Mouse (Mus musculus) kidney, adult 11 months (tissue): ENCODE data around the gene Tbc1d10c.
"Not testable (repeated sequence)": the region's sequence is repeated elsewhere in the genome, so short reads cannot be mapped to it uniquely, and the experiment has no call there.

Experiments
- DNase-seq: peaks from one replicate; pipeline ENCODE4 v3.0.0; 2022

Tbc1d10c gene

DNA sequence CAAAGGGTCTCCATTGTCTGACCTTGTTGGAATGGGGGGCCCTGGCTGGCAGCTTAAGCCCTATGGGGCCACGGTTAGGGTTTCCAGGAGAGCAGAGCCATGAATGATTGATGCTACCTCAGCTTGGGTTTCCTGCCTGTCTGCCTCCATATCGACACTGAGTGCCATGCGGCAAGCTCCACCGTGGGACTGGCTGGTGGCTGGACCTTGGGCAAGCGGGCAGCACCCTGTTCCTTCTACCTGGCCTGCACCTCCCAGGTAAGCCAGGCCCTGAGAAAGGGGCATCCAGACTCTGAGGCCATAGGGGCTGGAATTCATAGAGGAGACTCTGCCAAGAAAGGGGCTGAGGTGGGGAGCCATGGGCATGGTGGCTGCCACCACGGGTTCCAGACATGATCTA lies 50.9 kb downstream of the Tbc1d10c start:
- DNase-seq = no peak

DNA sequence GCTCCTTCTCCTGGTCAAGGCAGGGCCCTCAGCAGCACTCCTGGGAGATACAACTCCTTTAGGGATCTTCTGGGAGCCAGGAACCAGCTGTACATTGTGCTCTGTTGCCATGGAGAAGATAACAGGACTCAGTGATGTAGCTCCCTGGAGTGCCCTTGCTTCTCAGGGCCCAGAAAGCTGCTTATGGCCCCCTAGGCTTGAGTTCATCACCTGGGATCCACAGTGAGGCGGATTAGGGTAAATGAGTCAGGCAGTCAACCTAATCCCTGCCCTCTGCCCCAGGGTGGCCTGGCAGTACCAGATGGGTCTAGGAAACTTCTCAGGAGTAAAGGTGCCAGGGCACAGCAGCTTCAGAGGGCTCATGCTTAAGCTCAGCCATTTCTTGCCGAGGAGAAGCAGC lies 51.6 kb downstream of the Tbc1d10c start, which contains the start of gene Gpr152:
Gpr152 (plus strand) TSS at position 342 of the 400 bp plus-strand sequence.
- no peak for DNase-seq

DNA sequence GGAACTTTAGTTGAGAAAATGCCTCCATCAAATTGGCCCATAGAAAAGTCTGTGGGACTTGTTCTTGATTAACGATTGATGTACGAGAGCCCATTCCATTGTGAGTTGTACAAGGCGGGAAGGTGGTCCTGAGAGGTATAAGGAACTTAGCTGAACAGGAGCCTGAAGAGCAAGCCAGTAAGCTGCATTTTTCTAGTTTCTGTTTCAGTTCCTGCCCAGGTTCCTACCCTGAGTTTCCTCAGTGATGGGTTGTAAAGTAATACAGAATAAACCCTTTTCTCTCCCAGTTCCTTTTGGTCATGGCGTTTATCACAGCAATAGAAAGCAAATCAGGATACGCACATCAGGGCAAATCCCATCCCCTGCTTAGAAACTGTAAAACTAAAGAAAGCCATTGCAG lies 53.2 kb downstream of the Tbc1d10c start:
- DNase-seq = no peak

GRCm38 (mm10) chr19:4136463-4136862 lies 54.6 kb downstream of the Tbc1d10c start:
- DNase-seq = no peak

DNA sequence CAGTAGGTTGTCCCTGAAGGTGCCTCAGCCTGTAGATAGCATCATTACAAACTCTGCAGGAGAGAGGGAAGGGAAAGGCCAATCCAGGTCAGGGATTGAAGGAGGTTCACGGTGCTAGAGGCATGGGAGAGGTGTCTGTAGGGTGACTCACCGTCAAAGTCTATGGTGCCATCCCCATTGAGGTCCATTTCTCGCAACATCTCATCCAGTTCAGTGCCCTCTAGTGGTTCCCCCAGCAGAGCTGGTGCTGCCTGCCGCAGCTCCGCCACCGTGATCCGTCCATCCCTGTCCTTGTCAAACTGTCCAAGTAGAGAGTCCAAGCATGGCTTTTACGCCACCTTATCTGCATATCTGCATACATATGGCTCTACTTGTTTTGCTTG lies 55.1 kb downstream of the Tbc1d10c start:
- DNase-seq = not testable (repeated sequence)

- not testable (repeated sequence) for DNase-seq
These were observed 55.7 kb downstream of the Tbc1d10c start for GRCm38 (mm10) chr19:4135229-4135962.

GRCm38 (mm10) chr19:4134354-4134753 lies 56.7 kb downstream of the Tbc1d10c start:
- DNase-seq = no peak
